Mouse (Mus musculus) lung, adult 18-20 months (tissue): Measurements from ENCODE around the gene Lrsam1.

Source experiments
- DNase-seq, 2 experiments: peaks; one replicate each; pipeline ENCODE4 v3.0.0; 2022; ENCODE audit warnings: mixed read lengths in 2 of 2

The Lrsam1 gene

DNA sequence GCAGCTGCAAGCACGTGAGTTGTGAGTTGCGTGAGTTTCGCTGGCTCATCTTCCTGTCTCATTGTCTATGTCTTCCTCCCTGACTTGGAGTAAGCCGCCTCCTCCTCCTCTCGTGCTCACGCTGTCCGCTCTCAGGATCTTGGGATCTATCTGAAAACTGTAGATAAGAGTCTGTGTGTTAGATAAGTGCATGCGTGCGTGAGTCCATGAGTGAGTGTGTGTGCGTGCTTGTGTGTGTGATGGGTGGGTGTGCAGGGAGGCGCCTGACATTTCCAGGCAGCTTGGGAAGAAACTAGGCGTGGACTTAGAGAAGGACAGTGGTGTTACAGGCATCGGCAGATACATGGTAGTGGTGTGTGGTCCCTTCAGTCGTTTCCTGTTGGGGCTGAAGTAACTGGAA, 68.9 kb downstream of the Lrsam1 start:
- no peak for DNase-seq

GRCm38 (mm10) chr2:32891278-32891677, 70.1 kb downstream of the Lrsam1 start:
- DNase-seq, result peak; percentile 73 to 83

DNA sequence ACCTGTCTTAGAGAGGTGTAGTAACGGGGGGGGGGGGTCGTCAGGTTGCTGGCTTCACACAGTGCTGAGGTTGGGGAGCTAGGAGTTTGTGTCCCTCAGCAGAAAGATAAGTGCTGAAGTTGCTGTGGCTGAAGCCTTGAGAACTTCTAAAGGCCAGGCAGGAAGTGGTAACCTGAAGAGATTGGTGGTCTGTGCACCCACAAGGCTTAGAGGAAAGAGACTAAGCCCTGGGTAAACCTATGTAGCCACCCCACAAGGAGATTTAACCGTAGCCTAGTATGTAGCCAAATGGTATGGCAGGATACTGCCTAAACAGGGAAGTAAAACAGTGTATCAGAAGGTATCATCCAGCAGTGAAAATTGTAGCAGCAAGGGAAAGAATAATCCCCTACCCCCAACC, 71.1 kb downstream of the Lrsam1 start:
- DNase-seq, result no peak

- no peak for DNase-seq
Measured at GRCm38 (mm10) chr2:32888551-32888950, 72.9 kb downstream of the Lrsam1 start.

DNA sequence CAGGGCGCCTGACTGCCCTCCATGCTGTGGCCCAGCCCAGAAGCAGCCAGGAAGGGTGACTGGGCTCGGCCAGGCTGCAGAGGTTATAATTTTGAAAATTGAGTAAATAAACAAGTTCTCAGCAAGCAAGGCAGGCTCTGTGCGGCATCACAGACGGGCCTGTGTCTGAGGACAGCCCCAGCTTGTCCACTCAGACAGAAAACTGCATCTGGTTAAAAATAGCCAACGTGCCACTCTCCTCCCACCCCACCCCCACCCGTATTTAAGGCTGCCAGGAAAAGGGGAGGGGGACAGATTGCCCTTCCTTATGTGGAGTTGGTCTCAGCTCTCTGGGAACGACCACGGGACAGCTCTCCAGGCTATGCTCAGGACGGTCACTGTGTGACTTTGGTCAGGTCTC, 73.4 kb downstream of the Lrsam1 start:
- DNase-seq, result no peak

DNA sequence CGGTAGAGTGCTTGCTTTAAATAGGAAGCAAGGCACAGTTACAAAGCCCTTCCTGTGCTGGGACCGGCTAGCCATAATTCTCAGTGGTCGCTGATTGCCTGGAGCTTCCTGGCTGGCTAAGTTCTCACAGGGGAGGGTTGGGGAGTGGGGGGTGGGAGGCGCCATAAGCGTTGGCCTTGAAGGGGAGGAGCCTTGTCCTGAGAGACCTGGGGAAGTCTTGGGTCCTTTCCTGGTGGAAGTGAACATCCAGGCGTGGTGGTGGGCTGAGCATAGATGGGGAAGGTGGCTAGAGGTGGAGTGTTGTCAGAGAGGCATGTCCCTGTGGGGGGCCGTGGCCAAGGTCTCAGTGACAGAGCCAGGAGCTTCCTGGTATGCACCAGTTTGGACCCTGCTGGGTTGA, 76.7 kb downstream of the Lrsam1 start:
- no peak for DNase-seq

DNA sequence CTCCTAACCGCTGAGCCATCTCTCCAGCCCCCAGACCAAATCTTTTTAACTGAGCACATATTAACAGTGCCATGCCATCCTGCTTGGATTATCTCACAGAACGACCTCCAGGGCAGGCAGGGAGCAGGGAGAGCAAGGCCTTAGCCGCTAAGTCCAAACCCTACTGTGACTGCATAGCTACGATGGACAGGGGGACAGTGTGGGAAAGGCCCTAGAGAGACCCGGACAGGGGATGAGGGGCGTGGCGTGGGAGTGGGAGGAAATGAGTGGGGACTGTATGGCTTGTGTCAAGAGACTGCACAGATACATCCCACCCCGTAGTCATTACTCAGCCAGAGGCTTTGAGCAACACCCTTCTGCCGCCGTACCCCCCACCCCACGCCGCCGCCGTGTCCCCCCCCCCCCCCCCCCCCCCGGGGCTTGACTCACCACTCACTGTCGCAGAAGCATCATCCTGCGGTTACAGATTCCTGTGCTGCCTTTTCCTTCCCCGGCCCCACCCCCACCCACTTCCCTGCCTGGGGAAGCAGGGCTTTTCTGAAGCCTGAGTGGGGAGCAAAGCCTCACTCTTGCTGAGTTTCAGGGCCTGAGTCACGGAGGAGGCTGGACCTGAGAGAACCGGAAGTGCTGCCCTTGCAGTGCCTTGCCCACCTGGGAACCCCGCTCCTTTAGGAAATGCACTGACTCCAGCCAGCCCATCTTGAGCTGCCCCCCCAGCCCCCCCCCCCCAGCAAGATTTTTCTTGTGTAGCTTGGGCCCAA, 79.0 kb downstream of the Lrsam1 start:
- DNase-seq, result peak; percentile 69 to 78

GRCm38 (mm10) chr2:32881723-32882122, 79.7 kb downstream of the Lrsam1 start:
- DNase-seq, result peak; percentile 87 to 92

- DNase-seq, result no peak
Measured at GRCm38 (mm10) chr2:32881054-32881453, 80.4 kb downstream of the Lrsam1 start.

GRCm38 (mm10) chr2:32879593-32879992, 81.8 kb downstream of the Lrsam1 start:
- no peak for DNase-seq

- DNase-seq, result peak; percentile 82 to 86
Measured at GRCm38 (mm10) chr2:32878396-32878795, 83.0 kb downstream of the Lrsam1 start.

- DNase-seq, result peak; percentile 94 to 96
Measured at GRCm38 (mm10) chr2:32877761-32878393, 83.5 kb downstream of the Lrsam1 start.

- DNase-seq, result peak in 1 of 2 experiments; percentile 56
Measured at GRCm38 (mm10) chr2:32877303-32877702, 84.1 kb downstream of the Lrsam1 start.

DNA sequence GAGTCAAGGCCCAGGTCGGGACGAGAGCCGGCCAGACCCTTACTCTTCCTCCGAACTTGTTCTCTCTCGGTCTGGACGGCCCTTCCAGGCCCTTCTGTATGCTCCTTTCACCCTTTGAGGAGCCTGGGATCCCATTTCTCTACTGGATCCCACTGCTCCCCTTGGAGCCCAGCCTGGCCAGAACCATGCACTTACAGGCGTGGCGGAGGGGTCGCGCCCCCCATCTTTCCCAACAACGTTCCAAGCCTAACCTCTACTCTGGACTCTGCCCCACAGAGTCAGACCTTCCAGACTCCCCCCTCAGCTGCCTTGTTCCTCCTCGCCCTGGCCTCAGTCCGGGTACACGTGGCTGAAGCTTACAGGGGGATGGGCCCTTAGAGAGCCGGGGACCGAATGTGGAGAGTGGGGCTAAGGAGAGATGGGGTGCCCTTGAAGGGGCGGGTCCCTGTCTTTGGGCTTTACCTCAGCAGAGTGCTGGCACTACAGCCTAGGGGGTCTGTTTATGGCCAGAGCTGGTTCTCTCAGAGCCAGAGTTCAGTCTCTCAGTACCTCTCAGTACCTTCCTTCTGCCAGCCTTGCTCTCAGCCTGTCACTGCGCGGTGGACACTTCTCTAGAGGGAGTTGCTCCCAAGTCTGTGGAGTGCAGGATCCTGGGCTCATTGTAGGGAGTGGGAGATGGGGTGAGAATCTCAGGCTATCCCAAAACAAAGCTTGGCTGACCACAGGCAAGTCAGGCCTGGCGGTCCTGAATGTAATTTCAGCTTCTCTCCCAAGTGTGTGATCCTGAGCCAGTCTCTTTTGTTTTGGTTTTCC, 84.7 kb downstream of the Lrsam1 start:
- DNase-seq, result no peak

GRCm38 (mm10) chr2:32875675-32876489, 85.5 kb downstream of the Lrsam1 start, which contains the start of gene Fam129b:
TSS of gene Fam129b (plus strand) at chr2:32876114.
- peak; percentile 91 to 93 for DNase-seq
